Mouse (Mus musculus) heart, postnatal 36 days (tissue): ENCODE measurements at regions not wholly inside any gene's neighbourhood (a gene's known extent, or its start where the extent isn't known, plus 50 kb on each side); places are given as distances from the start of the nearest gene placed in this dataset.
"Not testable (repeated sequence)": the region's sequence is repeated elsewhere in the genome, so short reads cannot be mapped to it uniquely, and the experiment has no call there.

Experiments
- DNase-seq, 2 experiments: peaks; one replicate each; pipeline ENCODE4 v3.0.0; 2021 to 2022
- intact Hi-C: fragments of 180-260 bp; cut with DNase I; formaldehyde crosslinking; loops from one replicate; pipeline ENCODE4 v1.15.1; 2025

- DNase-seq = no peak
- intact Hi-C loops = no loop called here
Observed at GRCm38 (mm10) chr14:13055198-13055597, 229.4 kb upstream of the Synpr start.

- DNase-seq, intact Hi-C loops: not testable (repeated sequence)
Observed at GRCm38 (mm10) chr14:13042536-13042935, 219.7 kb upstream of the Cadps start.

- DNase-seq = no peak
- intact Hi-C loops = no loop called here
Observed at GRCm38 (mm10) chr14:13041741-13042140, 218.9 kb upstream of the Cadps start.

- no peak for DNase-seq
- intact Hi-C loops = no loop called here
Observed at GRCm38 (mm10) chr14:13040176-13040575, 217.3 kb upstream of the Cadps start.

- intact Hi-C loops = no loop called here
- no peak for DNase-seq
Observed at GRCm38 (mm10) chr14:13037426-13037825, 214.5 kb upstream of the Cadps start.

- DNase-seq = no peak
- intact Hi-C loops = no loop called here
Observed at GRCm38 (mm10) chr14:13029794-13030193, 206.9 kb upstream of the Cadps start.

- intact Hi-C loops = no loop called here
- DNase-seq = no peak
Observed at GRCm38 (mm10) chr14:13022744-13023143, 199.9 kb upstream of the Cadps start.

- no peak for DNase-seq
- intact Hi-C loops = no loop called here
Observed at GRCm38 (mm10) chr14:13011099-13011498, 188.2 kb upstream of the Cadps start.

GRCm38 (mm10) chr14:13000997-13001699 lies 178.3 kb upstream of the Cadps start:
- DNase-seq = no peak
- intact Hi-C loops = no loop called here

- DNase-seq = peak; percentile 16 to 26
- intact Hi-C loops = no loop called here
Observed at GRCm38 (mm10) chr14:12979416-12979815, 156.5 kb upstream of the Cadps start.

- DNase-seq = no peak
- intact Hi-C loops = no loop called here
Observed at GRCm38 (mm10) chr14:12966441-12966840, 143.6 kb upstream of the Cadps start.

- intact Hi-C loops, DNase-seq: not testable (repeated sequence)
Observed at GRCm38 (mm10) chr14:12957896-12958295, 135.0 kb upstream of the Cadps start.

GRCm38 (mm10) chr14:12950922-12951321 lies 128.0 kb upstream of the Cadps start:
- intact Hi-C loops = no loop called here
- no peak for DNase-seq

- intact Hi-C loops = no loop called here
Observed at GRCm38 (mm10) chr14:12938638-12939293, 115.9 kb upstream of the Cadps start.

GRCm38 (mm10) chr14:12936343-12936742 lies 113.5 kb upstream of the Cadps start:
- DNase-seq = no peak
- intact Hi-C loops = no loop called here

More at GRCm38 (mm10) chr14:12938638-12939293, 115.9 kb upstream of the Cadps start:
- DNase-seq = no peak

GRCm38 (mm10) chr14:12931668-12932384 lies 108.9 kb upstream of the Cadps start:
- no peak for DNase-seq
- intact Hi-C loops = no loop called here

- no peak for DNase-seq
- intact Hi-C loops = no loop called here
Observed at GRCm38 (mm10) chr14:12923617-12924016, 100.7 kb upstream of the Cadps start.

GRCm38 (mm10) chr14:12915431-12915830 lies 92.6 kb upstream of the Cadps start:
- intact Hi-C loops = no loop called here
- DNase-seq = no peak

GRCm38 (mm10) chr14:12913956-12914355 lies 91.1 kb upstream of the Cadps start:
- intact Hi-C loops = no loop called here
- no peak for DNase-seq

- intact Hi-C loops = no loop called here
- no peak for DNase-seq
Observed at GRCm38 (mm10) chr14:12913421-12913820, 90.5 kb upstream of the Cadps start.

- DNase-seq = no peak
- intact Hi-C loops = no loop called here
Observed at GRCm38 (mm10) chr14:12877337-12877662, 54.4 kb upstream of the Cadps start.
